Mouse (Mus musculus) midbrain, embryonic 10.5 days (tissue): Measurements from ENCODE around the gene Fbxw19. TPM values are rescaled to one million over a fixed set of nuclear protein-coding genes. Genes with fewer than 3 reads are reported as not detected.
"Not testable (repeated sequence)": the region's sequence is repeated elsewhere in the genome, so short reads cannot be mapped to it uniquely, and the experiment has no call there.

Experiments used
- DNase-seq: peaks from one replicate; pipeline ENCODE4 v3.0.0-alpha.2; 2017; ENCODE audit warnings: low spot score
- H3K27ac ChIP-seq: fragments of 300-500 bp; sonication (generic); replicated peaks from 2 replicates; pipeline ENCODE4 v1.5.1; 2016; ENCODE audit warnings: mild to moderate bottlenecking
- H3K27me3 ChIP-seq: fragments of 300-500 bp; sonication (generic); 2 replicates; pipeline ENCODE4 v1.6.1; 2016; ENCODE audit warnings: low read depth, mild to moderate bottlenecking; ENCODE audit not compliant: poor library complexity, severe bottlenecking
- H3K36me3 ChIP-seq: fragments of 300-500 bp; sonication (generic); 2 replicates; pipeline ENCODE4 v1.6.1; 2016; ENCODE audit warnings: mild to moderate bottlenecking, moderate library complexity
- H3K4me1 ChIP-seq: fragments of 300-500 bp; sonication (generic); 2 replicates; pipeline ENCODE4 v1.6.1; 2016
- H3K4me3 ChIP-seq: fragments of 300-500 bp; sonication (generic); 2 replicates; pipeline ENCODE4 v1.5.1; 2016; ENCODE audit warnings: mild to moderate bottlenecking, moderate library complexity
- H3K9me3 ChIP-seq: fragments of 300-500 bp; sonication (generic); replicated peaks from 2 replicates; pipeline ENCODE4 v1.6.1; 2016; ENCODE audit warnings: mild to moderate bottlenecking
- WGBS: fragments of 180-500 bp; shearing (Covaris S2); methylation state at CpG from one replicate; pipeline ENCODE4 v1.1.7; 2016; 5-methylcytosine and 5-hydroxymethylcytosine counted together
- polyA plus RNA-seq: library from polyadenylated mRNA; unstranded; fragments of >200 nt; fragmentation: Nextera tagmentation; extraction: Ambion mirVana; gene quantifications from 2 replicates; pipeline ENCODE4 v1.2.1, GENCODE M21; 2016

Fbxw19 gene
- polyA plus RNA-seq = not detected in 2 replicates

- 77% methylated on average over 1 of the region's 1 CpGs for WGBS
- not testable (repeated sequence) for H3K4me3 ChIP-seq, H3K36me3 ChIP-seq, DNase-seq, H3K27ac ChIP-seq, H3K4me1 ChIP-seq, H3K27me3 ChIP-seq, H3K9me3 ChIP-seq
These were observed at the start of gene Fbxw19 for GRCm38 (mm10) chr9:109495775-109496174. Fbxw19 (minus strand) TSS chr9:109495875.

DNA sequence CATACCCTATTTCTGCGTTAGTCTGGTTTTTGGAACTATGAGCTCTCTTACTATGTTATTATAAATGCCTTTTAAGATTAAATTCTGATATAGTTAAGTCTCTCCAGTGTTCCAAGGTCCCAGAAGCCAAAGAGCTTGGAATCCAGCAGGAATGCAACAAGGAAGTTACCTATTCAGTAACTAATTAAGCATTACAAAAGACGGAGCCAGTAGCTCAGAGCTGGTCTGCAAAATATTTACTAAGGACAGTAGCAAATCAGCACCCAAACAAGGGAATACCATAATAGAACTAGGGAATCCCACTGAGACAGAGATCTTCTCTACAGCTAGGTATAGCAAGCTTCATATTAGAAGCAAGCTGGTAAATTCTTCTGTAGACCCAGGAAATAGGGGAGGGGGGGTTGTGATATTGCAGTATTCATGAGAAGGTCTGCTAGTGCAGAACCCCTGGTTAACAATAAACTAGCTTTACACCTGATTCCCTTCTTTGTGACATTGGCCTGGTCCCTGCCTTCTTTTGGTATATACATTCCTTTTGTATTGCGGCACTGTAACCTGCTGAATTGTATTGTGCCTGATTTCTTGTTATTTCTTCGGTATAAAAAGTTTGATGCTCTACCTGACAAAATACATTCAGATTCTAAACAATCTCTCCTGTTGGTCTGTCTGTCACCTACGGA, 27.9 kb upstream of the Fbxw19 start:
- Histone ChIP-seq H3K9me3 (no peaks in the 10 kb centered on the region), H3K36me3 (no peaks in the 10 kb centered on the region), H3K4me3 (no peak overlapping the region), H3K27me3 (no peaks in the 10 kb centered on the region), H3K4me1 (no peaks in the 10 kb centered on the region), H3K27ac (no peak overlapping the region)
- WGBS = 85% methylated on average over 5 of the region's 5 CpGs
- no peak for DNase-seq

DNA sequence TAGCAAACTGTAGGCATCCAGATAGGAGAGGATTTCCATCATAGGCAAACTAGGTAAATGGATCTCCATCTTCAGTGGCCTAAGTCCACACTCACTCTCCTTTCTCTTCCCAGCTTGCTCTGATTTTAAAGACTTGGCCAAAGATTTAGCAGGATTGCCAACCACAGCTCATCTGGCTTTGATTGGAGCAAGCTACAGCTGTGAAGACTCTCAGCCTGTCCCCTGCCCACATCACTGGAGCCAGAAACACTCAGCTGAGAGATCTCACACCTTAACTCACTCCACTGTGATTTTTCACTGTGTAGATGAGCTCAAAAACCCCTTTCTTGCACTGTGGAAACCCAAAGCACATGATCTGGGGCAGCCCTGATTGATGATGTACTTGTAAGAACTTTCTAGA, 46.6 kb downstream of the Fbxw19 start, which contains the start of gene Fbxw16:
Gene Fbxw16, minus strand, starts transcription at position 101 of the 400 bp plus-strand sequence.
- no peak for DNase-seq
- Histone ChIP-seq H3K9me3 (no peaks in the 10 kb centered on the region), H3K27me3 (no peaks in the 10 kb centered on the region), H3K4me1 (no peaks in the 10 kb centered on the region), H3K27ac (no peak within 1 kb of the TSS), H3K4me3 (no peak within 1 kb of the TSS), H3K36me3 (no peaks in the 10 kb centered on the region)

DNA sequence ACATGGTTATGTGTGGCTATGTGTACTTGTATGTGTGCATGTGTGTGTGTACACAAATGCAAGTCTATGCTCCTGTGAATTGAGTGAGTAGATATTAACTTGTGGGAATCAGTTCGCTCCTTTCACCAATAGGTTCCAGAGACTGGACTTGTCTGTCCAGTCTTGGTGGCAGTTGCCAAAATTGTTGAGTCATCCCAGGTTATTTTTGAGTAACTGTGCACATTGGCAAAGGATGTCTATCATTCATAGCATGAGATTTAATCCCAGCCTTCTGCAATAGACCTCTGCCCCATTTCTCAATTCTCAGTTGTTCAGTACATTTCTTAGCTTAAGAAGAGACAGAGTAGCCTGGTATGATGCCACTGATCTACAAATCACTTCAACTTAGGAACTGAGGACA, 62.7 kb downstream of the Fbxw19 start:
- 86% methylated on average over 1 of the region's 1 CpGs for WGBS
- no peaks in the 10 kb centered on the region for H3K4me1 ChIP-seq
- no peaks in the 10 kb centered on the region for H3K9me3 ChIP-seq
- no peak overlapping the region for H3K27ac ChIP-seq
- no peaks in the 10 kb centered on the region for H3K36me3 ChIP-seq
- no peak overlapping the region for H3K4me3 ChIP-seq
- no peaks in the 10 kb centered on the region for H3K27me3 ChIP-seq
- no peak for DNase-seq

Other genes with a start within 250 kb of the Fbxw19 start
- gene Fbxw14, start 208.2 kb downstream of the Fbxw19 start, polyA plus RNA-seq = not detected in 2 replicates
- not detected in 2 replicates for gene Fbxw28, start 156.2 kb downstream of the Fbxw19 start, polyA plus RNA-seq
- gene Fbxw22, start 91.6 kb downstream of the Fbxw19 start, polyA plus RNA-seq = not detected in 2 replicates
- not detected in 2 replicates for gene Fbxw16, start 46.7 kb downstream of the Fbxw19 start, polyA plus RNA-seq
- gene Fbxw15, start 72.4 kb upstream of the Fbxw19 start, polyA plus RNA-seq = not detected in 2 replicates
- not detected in 2 replicates for gene Fbxw24, start 130.2 kb upstream of the Fbxw19 start, polyA plus RNA-seq
- not detected in 2 replicates for gene Fbxw25, start 168.8 kb upstream of the Fbxw19 start, polyA plus RNA-seq
- gene Fbxw18, start 206.8 kb upstream of the Fbxw19 start, polyA plus RNA-seq = 0.22 TPM in 1 of 2 replicates, not detected in the other